Mouse (Mus musculus): ENCODE data around the gene Trip6. TPM values are rescaled to one million over a fixed set of nuclear protein-coding genes. Genes with fewer than 3 reads are reported as not detected.

The Trip6 gene
- polyA plus RNA-seq, 1 experiment from 2014 or later: 46.3 TPM

GRCm38 (mm10) chr5:137347856-137348255 is 33.7 kb upstream of the Trip6 start:
- Histone ChIP-seq H3K9me3 (replicated peaks) (no peaks in the 10 kb centered on the region), H3K9ac (peak overlapping the region; percentile 71; the same call in 1 of the 2 replicates), H3K4me1 (replicated peaks) (peaks cover 50% of the 10 kb centered on the region), H3K36me3 (no peaks in the 10 kb centered on the region), H3K4me2 (peak overlapping the region; percentile 94), H3K4me3 (peak overlapping the region; percentile 83), H3K27ac (ENCODE audit: poor library complexity, severe bottlenecking) (peak overlapping the region; percentile 95), H3K27me3 (replicated peaks) (no peaks in the 10 kb centered on the region)
- ATAC-seq (ENCODE audit: insufficient number of reproducible peaks, low FRiP score): no peak
- WGBS: 29% methylated on average over 7 of the region's 7 CpGs

- Histone ChIP-seq H3K4me1 (replicated peaks) (peaks cover 41% of the 10 kb centered on the region), H3K9ac (no peak overlapping the region), H3K4me3 (no peak overlapping the region), H3K27ac (ENCODE audit: poor library complexity, severe bottlenecking) (peak overlapping the region; percentile 72; the same call in 1 of the 2 replicates), H3K4me2 (no peak overlapping the region), H3K27me3 (replicated peaks) (no peaks in the 10 kb centered on the region), H3K9me3 (replicated peaks) (no peaks in the 10 kb centered on the region), H3K36me3 (no peaks in the 10 kb centered on the region)
- WGBS: 79% methylated on average over 4 of the region's 4 CpGs
- no peak for ATAC-seq (ENCODE audit: insufficient number of reproducible peaks, low FRiP score)
Measured at GRCm38 (mm10) chr5:137346983-137347382, 32.8 kb upstream of the Trip6 start.

- Histone ChIP-seq H3K9ac (no peak overlapping the region), H3K4me2 (peak overlapping the region; percentile 34; the same call in 1 of the 2 replicates), H3K9me3 (replicated peaks) (no peaks in the 10 kb centered on the region), H3K4me1 (replicated peaks) (peaks cover 35% of the 10 kb centered on the region), H3K27me3 (replicated peaks) (no peaks in the 10 kb centered on the region), H3K4me3 (no peak overlapping the region), H3K36me3 (no peaks in the 10 kb centered on the region), H3K27ac (ENCODE audit: poor library complexity, severe bottlenecking) (peak overlapping the region; percentile 72)
- 50% methylated on average over 1 of the region's 1 CpGs for WGBS
- no peak for ATAC-seq (ENCODE audit: insufficient number of reproducible peaks, low FRiP score)
Measured at GRCm38 (mm10) chr5:137346388-137346787, 32.2 kb upstream of the Trip6 start.

- Histone ChIP-seq H3K4me3 (no peak overlapping the region), H3K4me2 (peak overlapping the region; percentile 34; the same call in 1 of the 2 replicates), H3K9me3 (replicated peaks) (no peaks in the 10 kb centered on the region), H3K27me3 (replicated peaks) (no peaks in the 10 kb centered on the region), H3K4me1 (replicated peaks) (peaks cover 29% of the 10 kb centered on the region), H3K9ac (no peak overlapping the region), H3K27ac (ENCODE audit: poor library complexity, severe bottlenecking) (peak overlapping the region; percentile 34; the same call in 1 of the 2 replicates), H3K36me3 (no peaks in the 10 kb centered on the region)
- WGBS: 22% methylated on average over 9 of the region's 9 CpGs
- no peak for ATAC-seq (ENCODE audit: insufficient number of reproducible peaks, low FRiP score)
Measured at GRCm38 (mm10) chr5:137345821-137346220, 31.6 kb upstream of the Trip6 start.

- H3K4me2 ChIP-seq: no peak overlapping the region
- H3K9ac ChIP-seq: no peak overlapping the region
- H3K4me3 ChIP-seq: no peak overlapping the region
- H3K9me3 ChIP-seq (replicated peaks): no peaks in the 10 kb centered on the region
- ATAC-seq (ENCODE audit: insufficient number of reproducible peaks, low FRiP score): no peak
- peaks cover 43% of the 10 kb centered on the region for H3K4me1 ChIP-seq (replicated peaks)
- H3K36me3 ChIP-seq: no peaks in the 10 kb centered on the region
- no peak overlapping the region for H3K27ac ChIP-seq (ENCODE audit: poor library complexity, severe bottlenecking)
- H3K27me3 ChIP-seq (replicated peaks): no peaks in the 10 kb centered on the region
Measured at GRCm38 (mm10) chr5:137343869-137344268, 29.7 kb upstream of the Trip6 start.

GRCm38 (mm10) chr5:137343412-137343811 is 29.2 kb upstream of the Trip6 start:
- Histone ChIP-seq H3K36me3 (no peaks in the 10 kb centered on the region), H3K27ac (ENCODE audit: poor library complexity, severe bottlenecking) (no peak overlapping the region), H3K27me3 (replicated peaks) (no peaks in the 10 kb centered on the region), H3K9ac (no peak overlapping the region), H3K4me2 (no peak overlapping the region), H3K4me3 (no peak overlapping the region), H3K4me1 (replicated peaks) (peaks cover 38% of the 10 kb centered on the region), H3K9me3 (replicated peaks) (no peaks in the 10 kb centered on the region)
- 85% methylated on average over 5 of the region's 5 CpGs for WGBS
- ATAC-seq (ENCODE audit: insufficient number of reproducible peaks, low FRiP score): no peak

GRCm38 (mm10) chr5:137342407-137343012 is 28.3 kb upstream of the Trip6 start:
- Histone ChIP-seq H3K9ac (no peak overlapping the region), H3K27me3 (replicated peaks) (no peaks in the 10 kb centered on the region), H3K4me2 (no peak overlapping the region), H3K9me3 (replicated peaks) (no peaks in the 10 kb centered on the region), H3K27ac (ENCODE audit: poor library complexity, severe bottlenecking) (no peak overlapping the region), H3K36me3 (no peaks in the 10 kb centered on the region), H3K4me1 (replicated peaks) (peaks cover 34% of the 10 kb centered on the region), H3K4me3 (no peak overlapping the region)
- ATAC-seq (ENCODE audit: insufficient number of reproducible peaks, low FRiP score): no peak
- WGBS: 64% methylated on average over 7 of the region's 7 CpGs

- no peaks in the 10 kb centered on the region for H3K36me3 ChIP-seq
- no peak overlapping the region for H3K9ac ChIP-seq
- 68% methylated on average over 6 of the region's 6 CpGs for WGBS
- H3K4me2 ChIP-seq: peak overlapping the region; percentile 83; the same call in 1 of the 2 replicates
- H3K27me3 ChIP-seq (replicated peaks): no peaks in the 10 kb centered on the region
- peaks cover 29% of the 10 kb centered on the region for H3K4me1 ChIP-seq (replicated peaks)
- H3K27ac ChIP-seq (ENCODE audit: poor library complexity, severe bottlenecking): peak overlapping the region; percentile 88
- no peak for ATAC-seq (ENCODE audit: insufficient number of reproducible peaks, low FRiP score)
- H3K4me3 ChIP-seq: 0 out of 2 replicates have a peak overlapping the region, but pooled peaks have one; percentile 48
- no peaks in the 10 kb centered on the region for H3K9me3 ChIP-seq (replicated peaks)
Measured at GRCm38 (mm10) chr5:137340222-137340621, 26.0 kb upstream of the Trip6 start.

- no peaks in the 10 kb centered on the region for H3K27me3 ChIP-seq (replicated peaks)
- H3K4me1 ChIP-seq (replicated peaks): peaks cover 29% of the 10 kb centered on the region
- peak overlapping the region; percentile 48 for H3K4me3 ChIP-seq
- no peaks in the 10 kb centered on the region for H3K9me3 ChIP-seq (replicated peaks)
- ATAC-seq (ENCODE audit: insufficient number of reproducible peaks, low FRiP score): peak; percentile 70
- no peaks in the 10 kb centered on the region for H3K36me3 ChIP-seq
- peak overlapping the region; percentile 83 for H3K4me2 ChIP-seq
- H3K27ac ChIP-seq (ENCODE audit: poor library complexity, severe bottlenecking): peak overlapping the region; percentile 88
- 15% methylated on average over 20 of the region's 22 CpGs for WGBS
- peak overlapping the region; percentile 79 for H3K9ac ChIP-seq
Measured at GRCm38 (mm10) chr5:137339290-137339979, 25.2 kb upstream of the Trip6 start.

GRCm38 (mm10) chr5:137338663-137339289 is 24.6 kb upstream of the Trip6 start:
- Histone ChIP-seq H3K9ac (peak overlapping the region; percentile 79), H3K4me2 (peak overlapping the region; percentile 83), H3K27ac (ENCODE audit: poor library complexity, severe bottlenecking) (peak overlapping the region; percentile 88), H3K4me3 (peak overlapping the region; percentile 48), H3K27me3 (replicated peaks) (no peaks in the 10 kb centered on the region), H3K9me3 (replicated peaks) (no peaks in the 10 kb centered on the region), H3K4me1 (replicated peaks) (peaks cover 29% of the 10 kb centered on the region), H3K36me3 (no peaks in the 10 kb centered on the region)
- peak; percentile 25; the same call in 1 of the 2 replicates for ATAC-seq (ENCODE audit: insufficient number of reproducible peaks, low FRiP score)
- WGBS: 2% methylated on average over 11 of the region's 11 CpGs

- Histone ChIP-seq H3K9ac (peak overlapping the region; percentile 79), H3K27ac (ENCODE audit: poor library complexity, severe bottlenecking) (peak overlapping the region; percentile 88), H3K36me3 (no peaks in the 10 kb centered on the region), H3K4me2 (peak overlapping the region; percentile 83), H3K27me3 (replicated peaks) (no peaks in the 10 kb centered on the region), H3K9me3 (replicated peaks) (no peaks in the 10 kb centered on the region), H3K4me1 (replicated peaks) (peaks cover 29% of the 10 kb centered on the region), H3K4me3 (peak overlapping the region; percentile 48)
- under 1% methylated on average over 19 of the region's 19 CpGs for WGBS
- peak; percentile 79 for ATAC-seq (ENCODE audit: insufficient number of reproducible peaks, low FRiP score)
Measured at GRCm38 (mm10) chr5:137338256-137338655, 24.1 kb upstream of the Trip6 start.

Measured in heart, embryonic 12.5 days (tissue).